Mouse (Mus musculus): ENCODE data around the gene Ryr1.
"Not testable (repeated sequence)": the region's sequence is repeated elsewhere in the genome, so short reads cannot be mapped to it uniquely, and the experiment has no call there.

Ryr1 gene

GRCm38 (mm10) chr7:29075208-29075607 lies 49.8 kb downstream of the Ryr1 start:
- DNase-seq, result no peak

- peak; percentile 63 for DNase-seq
Observed at GRCm38 (mm10) chr7:29072689-29073088, 52.3 kb downstream of the Ryr1 start.

DNA sequence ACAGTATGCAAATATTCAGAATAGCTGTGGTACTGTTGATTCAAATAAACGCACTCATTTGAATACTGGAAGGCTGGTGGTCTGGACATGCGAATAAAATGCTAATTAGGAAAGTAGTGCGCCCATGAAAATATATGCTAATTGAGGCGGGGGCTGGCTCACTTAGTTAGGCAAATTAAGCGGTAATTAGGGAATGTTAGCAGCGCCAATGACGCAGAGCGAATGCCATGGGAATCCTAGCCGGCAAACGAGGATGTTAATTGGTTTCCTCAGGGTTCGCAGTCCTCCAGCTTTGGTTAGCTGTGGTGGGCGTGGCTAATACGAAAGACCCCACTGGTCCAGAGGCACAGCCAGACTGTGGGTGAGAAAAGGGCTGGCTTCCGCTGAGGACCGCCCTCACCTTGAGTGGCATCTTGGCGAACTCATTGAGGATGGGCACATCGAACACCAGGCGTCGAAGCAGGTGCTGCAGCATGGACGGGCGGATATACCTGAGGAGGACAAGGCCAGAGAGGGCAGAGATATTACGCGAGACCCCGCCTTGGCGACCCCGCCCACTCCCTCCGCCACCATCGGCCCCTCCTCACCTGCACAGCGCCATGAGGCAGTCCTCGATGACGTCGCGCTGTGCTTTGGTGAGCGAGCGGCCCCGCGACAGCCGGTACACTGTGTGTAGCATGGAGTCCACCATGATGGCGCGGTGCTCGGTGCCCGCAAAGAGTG lies 53.6 kb downstream of the Ryr1 start:
- peak; percentile 96 for DNase-seq

DNA sequence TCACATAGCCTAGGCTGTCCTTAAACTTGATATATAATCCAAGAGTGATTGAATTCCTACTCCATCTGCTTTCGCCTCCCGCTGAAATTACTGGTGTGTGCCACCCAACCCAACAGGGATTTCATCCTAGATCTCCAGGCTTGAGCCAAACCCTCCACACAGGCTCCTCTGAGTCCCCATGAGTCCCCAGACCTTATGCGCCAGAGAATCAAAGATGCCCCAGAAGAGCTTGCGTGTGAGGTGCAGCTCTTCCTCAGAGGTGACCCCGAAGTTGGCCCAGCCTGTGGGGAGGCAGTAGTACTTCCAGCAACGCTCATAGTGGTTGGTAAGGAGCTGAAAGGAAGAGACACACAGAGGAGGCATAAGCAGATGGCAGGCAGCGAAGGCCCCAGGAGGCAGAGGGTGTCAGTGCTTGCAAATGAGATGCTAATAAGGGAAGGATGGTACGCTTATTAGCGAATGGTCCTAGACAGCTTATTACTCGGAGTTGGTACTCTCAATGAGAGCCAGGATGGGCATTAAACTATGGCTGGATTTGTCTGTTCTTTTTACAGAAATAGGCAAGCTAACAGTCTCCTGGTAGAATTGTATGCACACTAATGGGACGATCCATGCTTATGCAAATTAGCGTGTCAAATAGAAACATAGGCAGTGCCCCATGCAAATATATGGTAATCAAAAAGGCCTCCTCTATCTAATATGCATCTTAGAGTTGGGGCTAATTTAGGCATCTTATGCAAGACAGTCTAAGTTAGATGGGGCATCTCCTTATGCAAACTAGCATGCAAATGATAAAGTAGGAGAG lies 54.4 kb downstream of the Ryr1 start:
- DNase-seq, result peak; percentile 78

DNA sequence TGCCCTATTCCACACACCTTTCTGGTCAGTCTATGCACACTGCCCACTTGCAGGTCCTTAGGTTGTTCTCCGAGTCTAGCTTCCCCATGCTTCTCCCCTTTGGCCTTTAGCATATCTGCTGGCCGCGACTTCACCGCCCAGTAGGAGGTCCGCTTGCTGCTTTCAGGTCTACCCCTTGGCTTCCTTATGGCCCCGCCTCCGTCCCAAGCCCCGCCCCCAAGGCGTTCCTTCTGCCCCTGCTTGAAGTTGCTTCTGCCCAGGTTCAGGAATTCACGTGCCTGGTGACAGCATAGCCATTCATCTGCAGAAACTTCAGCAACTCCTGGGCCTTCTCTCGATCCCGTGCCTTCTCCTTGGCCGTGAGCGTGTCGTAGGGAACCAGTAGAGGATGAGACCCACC lies 57.2 kb downstream of the Ryr1 start:
- peak; percentile 53 for DNase-seq

GRCm38 (mm10) chr7:29063476-29063875 lies 61.5 kb downstream of the Ryr1 start:
- DNase-seq, result not testable (repeated sequence)

GRCm38 (mm10) chr7:29061522-29062037 lies 63.4 kb downstream of the Ryr1 start:
- peak; percentile 70 for DNase-seq

DNA sequence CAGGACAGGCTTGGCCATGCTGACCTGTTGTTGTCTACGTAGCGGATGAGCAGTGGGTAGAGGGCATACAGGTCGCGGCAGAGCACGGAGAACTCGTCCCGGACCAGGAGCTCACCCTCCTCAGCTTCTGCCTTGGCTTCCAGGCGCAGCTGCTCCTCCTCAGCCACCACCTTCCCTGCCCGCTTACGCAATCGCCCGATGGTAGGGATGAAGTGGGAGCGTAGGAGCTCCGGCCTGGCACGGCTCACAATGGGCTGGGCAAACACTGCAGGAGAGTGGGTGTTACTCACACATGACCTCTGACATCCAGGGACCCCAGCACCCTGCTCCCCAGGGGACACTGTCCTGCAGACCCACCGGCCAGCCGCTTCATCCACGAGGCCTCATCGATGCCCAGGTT lies 65.5 kb downstream of the Ryr1 start:
- DNase-seq, result no peak

GRCm38 (mm10) chr7:29052821-29053220 lies 72.2 kb downstream of the Ryr1 start:
- no peak for DNase-seq

DNA sequence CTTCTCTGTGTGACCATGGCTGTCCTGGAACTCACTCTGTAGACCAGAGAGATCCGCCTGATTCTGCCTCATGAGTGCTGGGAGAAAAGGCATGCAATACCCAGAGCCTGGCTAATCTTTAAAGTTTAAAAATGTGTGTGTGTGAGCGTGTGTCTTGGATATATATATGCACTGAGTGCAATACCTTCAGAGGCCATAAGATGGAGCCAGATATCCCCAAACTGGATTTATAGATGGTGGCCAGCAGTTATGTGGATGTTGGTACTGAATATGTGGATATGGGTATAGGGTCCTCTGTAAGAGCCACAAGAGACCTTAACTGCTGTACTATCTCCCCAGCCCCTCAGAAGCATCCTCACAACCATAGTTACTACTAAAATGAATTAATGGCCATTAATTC lies 74.2 kb downstream of the Ryr1 start:
- peak; percentile 74 for DNase-seq

GRCm38 (mm10) chr7:29048615-29049014 lies 76.4 kb downstream of the Ryr1 start:
- DNase-seq, result no peak

GRCm38 (mm10) chr7:29048070-29048469 lies 76.9 kb downstream of the Ryr1 start:
- DNase-seq, result no peak

DNA sequence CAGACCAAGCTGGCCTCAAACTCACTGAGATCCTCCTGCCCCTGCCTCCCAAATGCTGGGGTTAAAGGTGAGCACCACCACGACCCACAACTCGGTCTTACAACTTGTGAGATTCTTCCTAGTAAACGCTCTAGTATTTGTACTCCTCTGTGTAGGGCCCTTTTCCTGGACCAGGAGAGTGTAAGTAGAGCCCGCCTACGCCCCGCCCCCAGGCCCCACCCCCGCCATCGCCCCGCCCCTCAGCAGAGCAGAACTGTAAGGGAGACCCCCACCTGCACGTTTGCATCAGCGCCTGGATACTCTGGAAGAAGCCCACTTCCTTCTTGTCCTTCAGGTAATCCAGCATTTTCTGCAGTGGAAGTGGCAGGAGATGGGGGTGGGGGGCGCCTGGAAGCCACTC lies 78.4 kb downstream of the Ryr1 start:
- no peak for DNase-seq

- DNase-seq, result peak; percentile 65
Observed at GRCm38 (mm10) chr7:29044302-29044701, 80.7 kb downstream of the Ryr1 start.

- DNase-seq, result no peak
Observed at GRCm38 (mm10) chr7:29043674-29044057, 81.3 kb downstream of the Ryr1 start.

DNA sequence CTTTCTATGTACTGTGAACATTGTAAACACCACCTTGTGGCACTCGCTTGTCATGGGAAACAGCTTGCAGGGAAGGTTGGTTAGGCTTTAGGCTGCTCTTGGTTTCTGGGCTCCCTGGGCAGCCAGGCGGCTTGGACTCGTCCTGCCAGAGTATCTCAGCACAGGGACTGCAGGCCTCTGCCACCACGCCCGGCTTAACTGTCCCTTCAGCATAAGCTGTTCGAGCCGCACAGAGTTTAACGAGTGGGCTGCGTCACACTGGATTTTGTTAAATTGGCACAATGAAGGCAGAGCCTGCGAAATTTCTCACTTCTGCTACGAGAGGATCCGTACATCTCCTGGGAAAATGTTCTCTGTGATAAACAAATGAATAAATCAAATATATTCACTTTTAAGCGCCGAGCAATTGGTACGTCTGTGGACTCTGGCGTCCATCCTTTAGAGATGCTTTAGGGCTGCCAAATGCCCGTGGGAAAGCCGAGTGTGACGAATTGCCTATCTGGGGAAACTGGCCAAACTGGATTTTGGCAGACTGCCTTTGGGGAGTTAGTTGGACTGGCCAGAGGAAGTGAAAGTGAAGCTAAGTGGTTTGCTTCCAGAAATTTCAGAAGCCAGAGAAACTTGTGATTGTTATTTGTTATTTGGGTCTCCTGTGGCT lies 81.8 kb downstream of the Ryr1 start:
- no peak for DNase-seq

- DNase-seq, result no peak
Observed at GRCm38 (mm10) chr7:29041194-29041593, 83.8 kb downstream of the Ryr1 start.

DNA sequence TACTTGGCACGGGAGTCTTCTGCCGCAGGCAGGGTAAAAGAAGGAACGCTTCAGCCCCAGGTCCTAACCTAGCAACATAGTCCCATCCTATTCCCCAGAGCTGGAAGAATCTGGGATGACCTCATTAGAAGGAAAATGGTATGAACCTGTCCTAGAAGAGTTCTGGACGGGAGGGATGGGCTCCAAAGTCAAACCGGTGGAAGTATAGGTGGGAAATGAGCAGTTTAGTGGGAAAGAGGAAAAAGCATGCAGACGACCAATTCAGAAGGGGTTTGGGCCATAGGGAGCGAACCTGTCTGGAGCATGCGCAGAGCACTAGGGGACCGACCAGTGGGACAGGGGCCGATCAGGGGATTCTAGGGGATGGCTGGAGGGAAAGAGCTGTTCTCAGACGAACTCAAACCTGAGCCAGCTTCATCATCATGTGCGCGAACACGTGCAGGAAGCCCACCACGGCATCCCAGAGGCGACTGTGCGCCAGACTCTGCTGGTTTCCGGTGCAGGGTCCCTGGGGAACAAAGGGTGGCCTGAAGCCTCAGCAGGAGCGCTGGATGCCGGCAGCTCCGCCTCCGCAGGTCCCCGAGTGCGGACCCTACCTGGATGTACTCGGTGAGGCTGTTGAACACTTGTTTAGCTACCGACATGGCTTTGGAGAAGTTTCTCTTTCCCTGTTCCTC lies 84.9 kb downstream of the Ryr1 start:
- peak; percentile 59 for DNase-seq

DNA sequence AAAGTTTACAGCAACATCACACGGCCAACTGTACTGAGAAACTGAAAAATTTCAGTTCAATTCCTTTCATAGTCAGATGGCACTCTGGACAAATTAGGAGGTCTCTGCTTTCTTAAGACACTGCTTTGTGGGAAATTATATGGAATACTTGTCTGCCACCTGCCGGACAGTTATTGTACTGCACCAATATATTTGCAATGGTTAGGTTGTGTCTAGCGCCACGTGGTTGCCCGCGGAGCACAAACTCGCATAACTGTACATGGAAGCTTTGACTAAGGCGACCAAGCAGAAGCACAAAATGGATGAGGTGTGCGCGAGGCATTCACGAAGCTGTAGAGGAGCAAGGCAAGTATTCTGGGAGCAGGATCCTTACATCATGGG lies 85.4 kb downstream of the Ryr1 start:
- peak; percentile 95 for DNase-seq

DNA sequence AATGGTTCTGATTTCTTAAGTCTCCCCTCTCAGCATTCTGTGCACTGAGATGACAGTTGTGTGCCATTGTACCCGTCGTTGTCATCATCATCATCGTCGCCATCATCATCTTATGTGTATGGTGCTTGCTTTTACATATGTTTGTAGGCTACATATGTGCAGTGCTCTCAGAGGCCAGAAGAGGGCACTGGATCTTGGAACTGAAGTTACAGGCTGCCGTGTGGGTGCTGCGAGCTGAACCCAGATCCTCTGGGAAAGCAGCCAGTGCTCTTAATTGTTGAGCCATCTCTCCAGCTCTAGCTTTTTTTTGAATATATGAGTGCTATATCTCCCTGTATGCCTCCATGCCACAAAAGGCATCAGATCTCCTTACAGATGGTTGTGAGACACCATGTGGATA lies 87.7 kb downstream of the Ryr1 start:
- DNase-seq, result no peak

DNA sequence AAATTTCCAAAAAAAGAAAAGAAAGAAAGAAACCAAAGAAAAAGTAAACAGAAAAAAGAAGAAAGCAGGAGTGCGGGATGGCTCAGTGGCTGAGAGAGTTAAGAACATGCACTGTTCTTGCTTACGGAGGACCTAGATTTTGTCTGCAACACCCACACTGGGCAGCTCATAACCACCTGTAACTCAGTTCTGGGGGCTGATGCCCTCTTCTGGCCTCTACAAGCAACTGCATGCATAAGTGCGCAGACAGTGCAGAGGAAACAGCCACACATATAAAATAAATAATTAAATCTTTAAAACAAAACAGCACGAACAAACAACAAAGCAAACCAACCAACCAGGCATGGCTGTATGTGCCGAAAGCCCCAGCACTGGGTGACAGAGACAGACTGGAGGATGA lies 92.3 kb downstream of the Ryr1 start:
- no peak for DNase-seq

DNA sequence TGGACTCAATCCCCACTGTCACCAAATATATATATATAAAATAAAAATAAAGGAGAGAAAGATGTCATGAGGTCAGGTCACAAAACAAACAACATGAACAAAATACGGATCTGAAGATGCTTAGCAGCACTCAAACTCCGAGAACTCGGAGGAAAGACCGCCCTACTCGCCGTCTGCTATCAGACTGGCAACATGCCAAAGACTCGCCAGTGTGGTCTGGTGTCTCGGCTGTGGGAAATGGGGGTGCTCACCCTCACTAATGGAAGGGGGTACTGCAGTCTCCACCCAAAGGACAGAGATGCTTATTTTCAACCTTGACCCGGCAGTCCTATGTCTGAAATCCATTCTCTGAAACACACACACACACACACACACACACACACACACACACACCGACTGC lies 93.3 kb downstream of the Ryr1 start:
- DNase-seq, result no peak
